Mouse (Mus musculus) stomach, postnatal 0 days (tissue): ENCODE results near the gene Dynlt1a.
"Not testable (repeated sequence)": the region's sequence is repeated elsewhere in the genome, so short reads cannot be mapped to it uniquely, and the experiment has no call there.

Source experiments
- CTCF ChIP-seq: IDR thresholded peaks from 2 replicates; pipeline ENCODE4 v1.5.1; 2016; ENCODE audit warnings: antibody characterized with exemption, low read depth, mild to moderate bottlenecking, moderate library complexity
- EP300 ChIP-seq: optimal IDR thresholded peaks from 2 replicates; pipeline ENCODE3; 2016; ENCODE audit warnings: antibody characterized with exemption

DNA sequence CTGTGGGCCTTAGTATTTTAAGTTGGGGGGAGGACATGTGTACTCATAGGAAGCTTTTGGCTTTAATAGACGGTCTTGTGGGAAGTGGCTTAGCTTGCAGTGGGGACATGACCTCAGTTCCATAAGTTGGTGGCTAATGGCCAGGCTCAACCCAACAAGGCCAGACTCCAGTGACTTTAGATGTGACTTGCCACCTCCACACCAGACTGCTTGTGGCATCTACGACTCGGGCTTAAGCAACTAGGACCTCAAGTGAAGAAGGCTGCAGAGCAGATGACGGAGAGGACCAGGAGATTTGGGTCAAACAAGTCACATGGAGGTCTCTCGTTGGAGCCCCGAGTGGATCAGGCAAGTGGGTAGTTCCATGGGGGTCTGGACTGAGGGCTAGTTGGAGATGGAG is 42.6 kb downstream of the Dynlt1a start:
- TF ChIP-seq CTCF, EP300: not testable (repeated sequence)
